Mouse (Mus musculus) ES-Bruce4 (cell line): ENCODE measurements around the gene St6galnac3. TPM values are rescaled to one million over a fixed set of nuclear protein-coding genes. Genes with fewer than 3 reads are reported as not detected.

Experiments used
- H3K27ac ChIP-seq: 2 replicates; pipeline ENCODE4 v1.5.1; 2012; ENCODE audit warnings: low read length, inconsistent platforms; ENCODE audit not compliant: insufficient read depth
- H3K27me3 ChIP-seq: 2 replicates; pipeline ENCODE4 v1.6.1; 2012; ENCODE audit warnings: mild to moderate bottlenecking, low read length, inconsistent platforms; ENCODE audit not compliant: control insufficient read depth, poor library complexity, insufficient read depth, severe bottlenecking
- H3K36me3 ChIP-seq: 2 replicates; pipeline ENCODE4 v1.6.1; 2012; ENCODE audit warnings: inconsistent platforms, mild to moderate bottlenecking, low read length, moderate library complexity; ENCODE audit not compliant: control insufficient read depth, poor library complexity, insufficient read depth, severe bottlenecking
- H3K4me1 ChIP-seq: one replicate; pipeline ENCODE4 v1.8.1; 2011; ENCODE audit warnings: low read length; ENCODE audit not compliant: control insufficient read depth, insufficient read depth
- H3K4me3 ChIP-seq: 2 replicates; pipeline ENCODE4 v1.5.1; 2011; ENCODE audit warnings: low read depth, mild to moderate bottlenecking, low read length
- H3K9ac ChIP-seq: 2 replicates; pipeline ENCODE4 v1.6.1; 2012; ENCODE audit warnings: low read depth, mild to moderate bottlenecking, inconsistent platforms; ENCODE audit not compliant: poor library complexity, severe bottlenecking
- H3K9me3 ChIP-seq: replicated peaks from 2 replicates; pipeline ENCODE4 v1.6.1; 2012; ENCODE audit warnings: mild to moderate bottlenecking, low read length, inconsistent platforms; ENCODE audit not compliant: control insufficient read depth, poor library complexity, insufficient read depth, severe bottlenecking
- CTCF ChIP-seq: IDR thresholded peaks from one replicate; pipeline ENCODE4 v1.8.1; 2011; ENCODE audit warnings: low read depth, low read length
- EP300 ChIP-seq: IDR thresholded peaks from 2 replicates; pipeline ENCODE4 v1.6.1; 2011; ENCODE audit warnings: low read depth, low read length; ENCODE audit not compliant: insufficient read depth
- POLR2A ChIP-seq: IDR thresholded peaks from one replicate; pipeline ENCODE4 v1.8.1; 2011; ENCODE audit warnings: low read length; ENCODE audit not compliant: insufficient read depth
- polyA plus RNA-seq: library from polyadenylated mRNA; stranded (reverse); fragments of >200 nt; gene quantifications from 2 replicates; pipeline ENCODE4 v1.2.4, GENCODE M21; 2011; ENCODE audit warnings: low read depth; ENCODE audit not compliant: missing spikeins, insufficient read depth, insufficient read length

Gene St6galnac3
- polyA plus RNA-seq, 1 experiment, result 4.8 TPM

DNA sequence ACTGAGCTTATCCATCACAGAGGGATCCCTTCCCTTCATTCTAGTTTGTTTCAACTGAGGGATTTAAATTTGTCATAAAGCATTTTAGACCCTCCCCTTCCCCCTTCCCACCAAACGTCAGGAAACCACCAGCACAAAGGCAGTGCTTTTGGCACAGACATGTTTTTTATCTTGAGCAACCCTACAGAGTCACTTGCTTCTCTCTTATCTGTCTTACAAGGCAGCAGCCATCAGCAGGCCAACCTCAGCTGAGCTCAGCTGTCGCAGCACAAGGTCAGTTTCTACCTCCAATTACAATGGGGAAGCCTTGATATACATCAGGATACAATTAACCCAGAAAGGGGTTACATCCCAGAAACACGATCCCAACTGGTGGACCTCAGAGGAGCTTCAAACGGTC is 33.4 kb downstream of the St6galnac3 start:
- Histone ChIP-seq H3K36me3 (no peaks in the 10 kb centered on the region), H3K27me3 (no peaks in the 10 kb centered on the region), H3K27ac (no peak overlapping the region), H3K9me3 (no peaks in the 10 kb centered on the region), H3K9ac (no peak overlapping the region), H3K4me3 (no peak overlapping the region), H3K4me1 (peaks cover 3% of the 10 kb centered on the region)
- TF ChIP-seq EP300, result no peak
- no peak for TF ChIP-seq POLR2A

DNA sequence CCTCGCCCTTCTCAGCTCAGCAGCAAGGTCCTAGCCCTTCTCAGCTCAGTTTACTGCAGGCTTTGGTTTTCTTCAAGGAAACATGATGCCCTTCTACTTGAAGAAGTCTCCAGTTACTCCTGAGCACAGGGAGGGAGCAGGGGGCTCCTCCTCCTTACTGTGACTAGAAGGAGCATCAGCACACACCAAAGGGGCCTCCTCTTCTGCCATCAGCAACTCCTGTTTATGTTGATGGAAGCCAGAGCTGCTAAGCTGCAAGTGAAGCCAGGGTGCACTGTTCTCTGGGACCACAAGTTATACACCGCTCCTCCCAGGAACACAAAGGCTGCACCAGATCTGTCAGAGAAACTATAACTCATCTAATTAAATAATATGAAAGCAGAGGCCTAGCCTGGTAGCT is 34.4 kb downstream of the St6galnac3 start:
- H3K9ac ChIP-seq, result no peak overlapping the region
- H3K27me3 ChIP-seq, result no peaks in the 10 kb centered on the region
- H3K27ac ChIP-seq, result no peak overlapping the region
- no peak for TF ChIP-seq POLR2A
- no peak for TF ChIP-seq EP300
- TF ChIP-seq CTCF, result no peak
- H3K4me3 ChIP-seq, result no peak overlapping the region
- H3K4me1 ChIP-seq, result peaks cover 3% of the 10 kb centered on the region
- H3K9me3 ChIP-seq, result no peaks in the 10 kb centered on the region
- H3K36me3 ChIP-seq, result no peaks in the 10 kb centered on the region

DNA sequence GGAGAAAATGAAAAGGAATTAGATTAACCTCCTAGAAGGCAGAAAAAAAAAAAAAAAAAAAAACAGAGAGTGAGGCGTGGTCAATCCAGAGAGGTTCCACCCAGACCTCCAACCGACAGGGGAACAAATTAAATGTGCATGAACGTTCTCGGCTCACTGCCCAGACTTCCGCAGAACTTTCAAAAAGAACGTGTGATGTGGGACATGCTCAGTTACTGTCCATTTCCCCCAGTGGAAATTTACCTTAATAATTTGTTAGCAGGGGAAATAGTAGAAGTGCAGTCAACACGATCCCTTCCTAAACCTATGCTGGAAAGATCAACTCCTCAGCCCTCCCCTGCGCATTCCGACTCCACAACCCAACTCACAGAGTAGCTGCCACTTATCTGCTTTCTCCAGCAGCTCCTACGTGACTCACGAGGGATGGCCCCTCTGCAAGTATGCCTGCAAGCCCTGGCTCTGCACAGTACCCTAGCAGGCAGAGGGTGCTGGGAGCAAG is 35.1 kb downstream of the St6galnac3 start:
- Histone ChIP-seq H3K9ac (no peak overlapping the region), H3K27ac (no peak overlapping the region), H3K27me3 (no peaks in the 10 kb centered on the region), H3K9me3 (no peaks in the 10 kb centered on the region), H3K4me3 (no peak overlapping the region), H3K36me3 (no peaks in the 10 kb centered on the region), H3K4me1 (peaks cover 3% of the 10 kb centered on the region)
- no peak for TF ChIP-seq POLR2A
- no peak for TF ChIP-seq EP300
- TF ChIP-seq CTCF, result no peak

DNA sequence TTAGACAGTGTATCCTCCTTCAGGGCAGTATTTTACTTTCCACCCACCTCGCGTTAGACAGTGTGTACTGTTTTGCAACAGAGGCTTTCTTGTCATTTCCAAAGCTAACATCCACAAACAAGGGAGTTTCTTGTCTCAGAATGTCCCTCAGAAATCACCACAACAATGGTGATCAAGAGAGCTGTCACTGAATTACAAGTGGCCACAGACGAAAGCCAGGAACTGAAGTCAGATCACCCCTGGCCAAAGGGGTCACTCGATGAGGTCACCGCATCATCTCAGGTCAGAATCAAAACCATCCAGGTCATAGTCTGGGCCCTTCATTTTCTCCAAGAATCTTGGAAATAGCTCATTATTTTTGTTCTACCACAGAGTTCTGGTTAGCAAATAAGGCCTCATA is 37.1 kb downstream of the St6galnac3 start:
- H3K36me3 ChIP-seq, result no peaks in the 10 kb centered on the region
- no peak overlapping the region for H3K9ac ChIP-seq
- TF ChIP-seq POLR2A (no peak), CTCF (no peak), EP300 (no peak)
- peaks cover 3% of the 10 kb centered on the region for H3K4me1 ChIP-seq
- H3K27me3 ChIP-seq, result no peaks in the 10 kb centered on the region
- no peaks in the 10 kb centered on the region for H3K9me3 ChIP-seq
- H3K4me3 ChIP-seq, result no peak overlapping the region
- H3K27ac ChIP-seq, result no peak overlapping the region

DNA sequence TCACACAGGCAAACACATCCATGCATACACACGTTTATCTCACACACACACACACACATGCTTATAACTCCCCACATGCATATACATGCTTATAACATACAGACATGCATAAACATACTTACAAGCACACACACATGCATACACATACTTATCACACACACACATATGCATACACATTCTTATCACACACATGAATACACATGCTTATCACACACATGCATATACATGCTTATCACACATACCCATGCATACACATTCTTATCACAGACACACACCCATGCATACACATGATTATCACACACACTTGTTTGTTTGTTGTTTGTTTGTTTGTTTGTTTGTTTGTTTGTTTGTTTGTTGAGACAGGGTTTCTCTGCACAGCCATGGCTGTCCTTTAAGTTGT is 40.1 kb downstream of the St6galnac3 start:
- Histone ChIP-seq H3K4me1 (peaks cover under 1% of the 10 kb centered on the region), H3K9me3 (no peaks in the 10 kb centered on the region), H3K27me3 (no peaks in the 10 kb centered on the region), H3K36me3 (no peaks in the 10 kb centered on the region), H3K9ac (no peak overlapping the region), H3K4me3 (no peak overlapping the region), H3K27ac (no peak overlapping the region)
- TF ChIP-seq POLR2A (no peak), EP300 (no peak), CTCF (no peak)

DNA sequence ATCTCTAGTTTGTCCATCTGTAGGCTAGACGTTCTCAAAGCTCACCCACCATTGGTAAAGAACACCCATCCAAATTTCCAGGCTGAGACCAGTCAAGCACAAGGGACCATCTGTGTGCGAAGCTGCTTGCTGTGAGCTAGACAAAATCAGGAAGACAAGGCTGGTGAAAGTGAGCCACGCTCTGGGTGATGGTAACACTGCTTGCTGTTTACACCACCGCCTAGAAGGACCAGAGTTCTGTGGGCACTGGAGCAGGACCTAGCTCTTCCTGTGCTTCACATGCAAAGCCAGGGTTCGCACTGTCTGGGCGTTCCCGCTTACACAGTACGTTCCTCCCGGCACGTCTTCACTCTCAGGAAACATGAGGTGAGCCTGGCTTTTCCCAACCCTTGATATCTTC is 42.7 kb downstream of the St6galnac3 start:
- H3K9ac ChIP-seq, result no peak overlapping the region
- TF ChIP-seq POLR2A, result no peak
- TF ChIP-seq CTCF, result no peak
- no peak for TF ChIP-seq EP300
- no peaks in the 10 kb centered on the region for H3K27me3 ChIP-seq
- no peak overlapping the region for H3K4me3 ChIP-seq
- H3K9me3 ChIP-seq, result no peaks in the 10 kb centered on the region
- H3K27ac ChIP-seq, result no peak overlapping the region
- H3K36me3 ChIP-seq, result no peaks in the 10 kb centered on the region
- peaks cover 1% of the 10 kb centered on the region for H3K4me1 ChIP-seq
